Mouse (Mus musculus) lung, embryonic 14.5 days (tissue): ENCODE data around the gene Pkm. TPM values are rescaled to one million over a fixed set of nuclear protein-coding genes. Genes with fewer than 3 reads are reported as not detected.

ENCODE experiments used
- ATAC-seq: fragments of 200-750 bp; cut with Nextera tagmentation; 2 replicates; pipeline ENCODE4 v1.8.0; 2017; ENCODE audit warnings: mild to moderate bottlenecking, moderate TSS enrichment, moderate library complexity; ENCODE audit not compliant: insufficient read depth
- DNase-seq: peaks from one replicate; pipeline ENCODE4 v3.0.0-alpha.2; 2015
- H3K27ac ChIP-seq: fragments of 300-500 bp; sonication (generic); 2 replicates; pipeline ENCODE4 v1.5.1; 2014; ENCODE audit warnings: low read depth, mild to moderate bottlenecking, moderate library complexity
- H3K27me3 ChIP-seq: fragments of 300-500 bp; sonication (generic); 2 replicates; pipeline ENCODE4 v1.6.1; 2014; ENCODE audit warnings: low read length, control low read depth; ENCODE audit not compliant: insufficient read depth
- H3K36me3 ChIP-seq: fragments of 300-500 bp; sonication (generic); 2 replicates; pipeline ENCODE4 v1.6.1; 2014; ENCODE audit warnings: control low read depth; ENCODE audit not compliant: insufficient read depth
- H3K4me1 ChIP-seq: fragments of 300-500 bp; sonication (generic); 2 replicates; pipeline ENCODE4 v1.6.1; 2014; ENCODE audit warnings: antibody characterized with exemption, control low read depth; ENCODE audit not compliant: insufficient read depth
- H3K4me2 ChIP-seq: fragments of 300-500 bp; sonication (generic); 2 replicates; pipeline ENCODE4 v1.6.1; 2014; ENCODE audit warnings: mild to moderate bottlenecking
- H3K4me3 ChIP-seq: fragments of 300-500 bp; sonication (generic); 2 replicates; pipeline ENCODE4 v1.5.1; 2014; ENCODE audit warnings: low read depth, low read length
- H3K9ac ChIP-seq: fragments of 300-500 bp; sonication (generic); 2 replicates; pipeline ENCODE4 v1.6.1; 2014
- H3K9me3 ChIP-seq: fragments of 300-500 bp; sonication (generic); 2 replicates; pipeline ENCODE4 v1.6.1; 2016; ENCODE audit warnings: low read depth, low read length, control low read depth
- CTCF ChIP-seq: IDR thresholded peaks from 2 replicates; pipeline ENCODE4 v1.5.1; 2016; ENCODE audit warnings: antibody characterized with exemption, low read depth
- WGBS: fragments of 180-500 bp; shearing (Covaris S2); extraction: QIAGEN DNeasy Blood & Tissue Kit; methylation state at CpG from one replicate; pipeline ENCODE4 v1.1.7; 2014; 5-methylcytosine and 5-hydroxymethylcytosine counted together
- polyA plus RNA-seq: library from polyadenylated mRNA; unstranded; fragments of >200 nt; fragmentation: Nextera tagmentation; extraction: Ambion mirVana; gene quantifications from 2 replicates; pipeline ENCODE4 v1.2.1, GENCODE M21; 2014

Pkm gene
- polyA plus RNA-seq, 1 experiment from 2014 or later, result 1,486 TPM

GRCm38 (mm10) chr9:59673427-59673826 is 17.3 kb downstream of the Pkm start:
- DNase-seq (no peak), ATAC-seq (no peak)
- no peaks in the 10 kb centered on the region for H3K9me3 ChIP-seq
- no peak overlapping the region for H3K27ac ChIP-seq
- no peaks in the 10 kb centered on the region for H3K27me3 ChIP-seq
- no peak overlapping the region for H3K4me3 ChIP-seq
- WGBS, result 42% methylated on average over 2 of the region's 2 CpGs
- peaks cover 99% of the 10 kb centered on the region for H3K36me3 ChIP-seq
- H3K4me1 ChIP-seq, result no peaks in the 10 kb centered on the region
- TF ChIP-seq CTCF, result no peak
- H3K9ac ChIP-seq, result no peak overlapping the region
- H3K4me2 ChIP-seq, result no peak overlapping the region

- Histone ChIP-seq H3K36me3 (peaks cover 91% of the 10 kb centered on the region), H3K4me1 (no peaks in the 10 kb centered on the region), H3K4me3 (no peak overlapping the region), H3K27ac (no peak overlapping the region), H3K27me3 (no peaks in the 10 kb centered on the region; the same call in 1 of the 2 replicates), H3K4me2 (no peak overlapping the region), H3K9ac (no peak overlapping the region), H3K9me3 (no peaks in the 10 kb centered on the region)
- DNase-seq, result no peak
- TF ChIP-seq CTCF, result no peak
- ATAC-seq, result no peak
- 83% methylated on average over 14 of the region's 14 CpGs for WGBS
These were observed 19.4 kb downstream of the Pkm start for GRCm38 (mm10) chr9:59675598-59675997.

- DNase-seq (peak; percentile 72), ATAC-seq (no peak)
- no peak overlapping the region for H3K4me3 ChIP-seq
- TF ChIP-seq CTCF, result peak; percentile 73
- 8% methylated on average over 1 of the region's 1 CpGs for WGBS
- no peak overlapping the region for H3K4me2 ChIP-seq
- no peaks in the 10 kb centered on the region for H3K9me3 ChIP-seq
- H3K27me3 ChIP-seq, result peaks cover 8% of the 10 kb centered on the region; the same call in 1 of the 2 replicates
- H3K27ac ChIP-seq, result no peak overlapping the region
- peaks cover 64% of the 10 kb centered on the region for H3K36me3 ChIP-seq
- no peaks in the 10 kb centered on the region for H3K4me1 ChIP-seq
- H3K9ac ChIP-seq, result no peak overlapping the region
These were observed 22.1 kb downstream of the Pkm start for GRCm38 (mm10) chr9:59678313-59678712.

- ATAC-seq (peak; percentile 97), DNase-seq (peak; percentile 91)
- H3K4me1 ChIP-seq, result no peaks in the 10 kb centered on the region
- peak within 1 kb of the TSS; percentile 88 for H3K4me2 ChIP-seq
- peak within 1 kb of the TSS; percentile 38; the same call in 1 of the 2 replicates for H3K27ac ChIP-seq
- H3K9ac ChIP-seq, result peak within 1 kb of the TSS; percentile 46
- peaks cover 49% of the 10 kb centered on the region for H3K36me3 ChIP-seq
- H3K27me3 ChIP-seq, result peaks cover 8% of the 10 kb centered on the region; the same call in 1 of the 2 replicates
- H3K4me3 ChIP-seq, result peak within 1 kb of the TSS; percentile 46
- no peaks in the 10 kb centered on the region for H3K9me3 ChIP-seq
- WGBS, result 1% methylated on average over 47 of the region's 47 CpGs
- TF ChIP-seq CTCF, result no peak
These were observed 23.7 kb downstream of the Pkm start, which contains the start of gene Gramd2 for GRCm38 (mm10) chr9:59679678-59680533. Gramd2 (plus strand) TSS chr9:59680144.

GRCm38 (mm10) chr9:59680534-59680875 is 24.3 kb downstream of the Pkm start:
- H3K4me3 ChIP-seq, result peak overlapping the region; percentile 46
- WGBS, result 13% methylated on average over 16 of the region's 16 CpGs
- ATAC-seq (peak; percentile 12; the same call in 1 of the 2 replicates), DNase-seq (peak; percentile 44)
- H3K4me1 ChIP-seq, result no peaks in the 10 kb centered on the region
- 0 out of 2 replicates have a peak overlapping the region, but pooled peaks have one; percentile 38 for H3K27ac ChIP-seq
- peaks cover 8% of the 10 kb centered on the region; the same call in 1 of the 2 replicates for H3K27me3 ChIP-seq
- no peak for TF ChIP-seq CTCF
- H3K9ac ChIP-seq, result peak overlapping the region; percentile 46
- H3K36me3 ChIP-seq, result peaks cover 43% of the 10 kb centered on the region
- H3K4me2 ChIP-seq, result peak overlapping the region; percentile 88
- no peaks in the 10 kb centered on the region for H3K9me3 ChIP-seq

- Histone ChIP-seq H3K36me3 (peaks cover 8% of the 10 kb centered on the region), H3K4me3 (no peak overlapping the region), H3K27ac (no peak overlapping the region), H3K27me3 (peaks cover 8% of the 10 kb centered on the region; the same call in 1 of the 2 replicates), H3K4me2 (no peak overlapping the region), H3K4me1 (no peaks in the 10 kb centered on the region), H3K9ac (no peak overlapping the region), H3K9me3 (no peaks in the 10 kb centered on the region)
- 34% methylated on average over 2 of the region's 2 CpGs for WGBS
- no peak for TF ChIP-seq CTCF
- DNase-seq, result peak; percentile 34
- no peak for ATAC-seq
These were observed 27.9 kb downstream of the Pkm start for GRCm38 (mm10) chr9:59684020-59684419.

- Histone ChIP-seq H3K4me2 (no peak overlapping the region), H3K9ac (no peak overlapping the region), H3K4me3 (no peak overlapping the region), H3K4me1 (peaks cover 7% of the 10 kb centered on the region), H3K27ac (no peak overlapping the region), H3K9me3 (no peaks in the 10 kb centered on the region), H3K27me3 (no peaks in the 10 kb centered on the region), H3K36me3 (no peaks in the 10 kb centered on the region)
- DNase-seq, result no peak
- TF ChIP-seq CTCF, result no peak
- no peak for ATAC-seq
- WGBS, result 28% methylated on average over 6 of the region's 6 CpGs
These were observed 31.4 kb downstream of the Pkm start for GRCm38 (mm10) chr9:59687416-59688046.
